Mouse (Mus musculus): ENCODE measurements around the gene Dnaic2. TPM values are rescaled to one million over a fixed set of nuclear protein-coding genes. Genes with fewer than 3 reads are reported as not detected.

The Dnaic2 gene
- total RNA-seq, 2 experiments from 2014 or later: 0.24 to 0.61 TPM

DNA sequence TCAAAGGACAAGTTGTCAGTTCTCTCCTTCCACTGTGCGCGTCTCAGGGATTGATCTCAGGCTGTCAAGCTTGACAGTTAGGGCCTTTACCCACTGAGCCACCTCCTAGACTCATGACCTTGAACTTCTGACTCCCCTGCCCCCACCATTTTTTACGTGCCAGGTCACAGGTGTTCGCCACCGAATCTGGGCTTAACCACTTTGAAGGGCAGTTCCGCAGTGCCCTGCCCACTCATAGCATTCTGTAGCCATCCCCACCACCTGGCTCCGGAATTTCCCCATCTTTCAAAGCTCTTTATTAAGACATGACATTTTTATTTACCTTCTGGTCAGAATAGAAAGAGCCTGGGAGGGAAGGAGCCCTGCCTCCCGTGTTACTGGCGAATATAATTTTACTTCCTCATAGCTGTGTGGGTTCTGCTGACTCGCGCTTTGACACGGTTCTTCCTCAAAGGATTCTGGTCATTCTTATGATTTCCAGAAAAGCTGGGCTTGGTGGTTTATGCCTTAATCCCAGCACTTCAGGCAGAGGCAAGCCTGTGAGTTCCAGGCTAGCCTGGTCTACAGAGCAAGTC, 20.4 kb downstream of the Dnaic2 start:
- DNase-seq: no peak

DNA sequence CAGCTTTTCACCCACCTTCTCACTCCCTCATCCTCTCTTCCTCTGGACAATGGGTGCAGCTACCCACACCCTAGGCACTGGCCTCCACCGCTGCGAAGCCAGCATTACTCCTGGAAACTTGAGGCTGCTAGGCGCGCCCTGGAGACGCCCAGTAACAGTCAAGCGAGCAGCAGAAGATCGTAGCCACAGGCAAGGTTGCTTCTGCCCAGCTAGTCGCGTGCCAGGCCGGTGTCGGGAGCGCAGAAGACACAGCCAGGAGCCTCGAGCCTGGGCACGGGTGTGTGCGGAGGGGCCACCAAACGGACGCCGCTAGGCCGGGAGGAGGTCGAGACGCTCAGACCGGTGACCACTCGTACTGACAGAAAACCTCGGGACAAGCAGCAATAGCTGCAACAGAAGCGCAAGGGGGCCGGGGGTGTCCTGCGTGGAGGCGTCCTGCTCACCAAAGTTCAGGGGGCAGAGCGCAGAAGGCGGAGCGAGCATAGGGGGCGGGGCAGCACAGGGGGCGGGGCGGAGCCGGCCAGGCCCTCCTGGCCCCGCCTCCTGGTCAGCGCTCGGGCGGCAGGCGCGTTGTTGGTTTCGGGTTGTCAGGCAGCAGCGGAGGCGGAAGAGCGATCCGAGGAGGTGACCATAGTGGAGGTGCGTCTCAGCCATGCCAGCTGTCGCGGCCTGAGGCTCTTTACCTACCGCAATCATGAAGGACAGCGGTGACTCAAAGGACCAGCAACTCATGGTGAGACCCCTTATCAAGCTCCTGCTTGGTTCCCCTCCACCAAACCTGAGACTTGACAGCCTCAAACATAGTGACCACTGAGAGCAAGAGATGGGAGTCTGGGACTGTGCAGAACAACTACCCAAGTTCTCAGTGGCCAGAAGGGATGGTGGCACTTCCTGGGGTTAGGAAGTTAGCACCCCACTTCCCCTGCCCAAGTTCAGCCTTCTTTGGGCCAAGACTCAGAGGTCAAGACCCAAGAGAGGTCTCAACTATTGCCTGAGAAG, 37.9 kb downstream of the Dnaic2 start, which contains the start of gene Kif19a:
TSS of gene Kif19a (plus strand) at position 569 of the 999 bp plus-strand sequence.
- DNase-seq: peak; percentile 66

DNA sequence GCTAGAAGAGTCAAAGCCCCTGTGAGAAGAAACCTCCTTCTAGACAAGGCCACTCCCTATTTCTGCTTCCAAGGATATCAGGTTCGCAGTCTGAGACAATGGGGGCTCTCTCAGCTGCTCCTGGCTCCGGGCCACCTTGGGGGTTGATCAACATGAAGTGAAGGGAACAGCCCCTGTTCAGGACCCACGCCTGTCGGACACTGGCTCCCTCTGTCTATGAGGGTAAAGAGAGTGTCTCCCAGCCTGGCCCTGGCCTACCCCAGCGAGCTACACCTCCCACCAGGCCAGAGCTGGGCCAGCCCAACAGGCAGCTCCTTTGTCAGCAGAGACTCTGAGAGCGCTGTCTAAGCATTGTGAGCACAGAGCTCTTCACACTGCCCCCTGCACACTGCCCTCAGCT, 42.7 kb downstream of the Dnaic2 start:
- no peak for DNase-seq

DNA sequence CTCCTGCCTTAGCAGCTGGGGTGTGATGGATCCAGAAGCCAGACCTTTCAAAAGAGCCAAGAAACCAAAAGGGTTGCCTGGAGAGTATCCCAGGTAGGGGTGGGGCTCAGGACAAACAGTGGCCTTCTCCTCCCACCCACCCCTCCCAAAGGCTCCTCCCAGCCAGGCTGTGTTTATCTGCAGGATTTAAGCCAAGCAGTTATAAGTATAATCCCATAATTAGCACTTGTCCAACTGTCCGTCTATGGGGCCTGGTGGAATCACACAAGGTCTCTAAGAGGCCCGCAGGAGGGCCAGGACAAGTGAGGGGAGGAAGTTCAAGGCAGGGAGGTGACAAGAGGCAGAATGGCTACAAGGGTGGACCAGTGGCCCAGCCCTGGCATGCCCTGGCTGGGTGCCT, 44.7 kb downstream of the Dnaic2 start:
- no peak for DNase-seq

DNA sequence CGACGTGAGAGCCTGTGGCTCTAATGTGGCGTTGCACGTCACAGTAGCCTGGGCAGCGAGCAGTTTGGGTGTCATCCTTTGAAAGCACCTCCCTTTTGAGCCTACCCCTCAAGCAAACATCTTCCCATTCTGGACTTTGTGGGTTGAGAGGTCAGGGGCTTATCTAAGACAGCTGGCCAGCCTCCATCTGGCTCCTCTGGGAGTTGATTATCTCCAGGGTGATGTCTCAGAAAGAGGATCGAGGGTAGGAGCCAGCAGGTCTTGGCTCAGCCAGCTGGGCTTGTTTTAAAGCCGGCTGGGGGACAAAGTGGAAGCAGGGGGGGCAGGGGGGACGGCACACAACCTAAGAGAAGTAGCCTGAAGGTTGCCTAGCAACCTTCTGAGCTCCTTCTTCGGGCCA, 52.9 kb downstream of the Dnaic2 start:
- DNase-seq: no peak

DNA sequence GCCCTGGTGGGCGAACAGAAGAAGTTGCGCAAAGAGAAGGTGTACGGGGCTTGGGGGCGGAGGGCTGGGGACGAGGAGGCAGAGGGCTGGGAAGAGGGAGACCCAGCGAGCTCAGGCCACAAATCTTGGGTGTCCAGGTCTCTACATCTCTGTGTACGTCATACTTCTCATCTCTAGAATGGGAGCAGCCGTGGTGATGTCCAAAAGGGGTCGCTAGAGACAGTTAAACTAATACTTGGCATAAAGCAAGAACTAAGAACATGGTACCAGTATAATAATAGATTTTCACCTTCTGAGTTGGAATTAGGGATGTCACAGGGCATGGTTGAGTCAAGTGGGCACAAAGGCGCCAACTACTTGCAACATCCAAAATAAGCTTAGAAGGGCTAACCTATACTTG, 58.7 kb downstream of the Dnaic2 start:
- DNase-seq: no peak

DNA sequence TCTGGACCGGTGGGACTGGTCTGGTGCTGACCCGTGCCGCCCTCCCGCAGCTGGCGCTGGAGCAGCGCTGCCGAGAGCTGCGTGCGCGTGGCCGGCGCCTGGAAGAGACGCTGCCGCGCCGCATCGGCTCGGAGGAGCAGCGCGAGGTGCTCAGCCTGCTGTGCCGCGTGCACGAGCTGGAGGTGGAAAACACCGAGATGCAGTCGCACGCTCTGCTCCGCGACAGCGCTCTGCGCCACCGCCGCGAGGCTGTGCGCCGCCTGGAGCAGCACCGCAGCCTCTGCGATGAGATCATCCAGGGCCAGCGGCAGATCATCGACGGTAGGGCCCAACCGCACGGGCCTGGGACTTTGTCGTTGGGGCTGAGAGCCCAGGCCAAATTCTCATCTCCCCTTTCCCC, 59.1 kb downstream of the Dnaic2 start:
- DNase-seq: no peak

DNA sequence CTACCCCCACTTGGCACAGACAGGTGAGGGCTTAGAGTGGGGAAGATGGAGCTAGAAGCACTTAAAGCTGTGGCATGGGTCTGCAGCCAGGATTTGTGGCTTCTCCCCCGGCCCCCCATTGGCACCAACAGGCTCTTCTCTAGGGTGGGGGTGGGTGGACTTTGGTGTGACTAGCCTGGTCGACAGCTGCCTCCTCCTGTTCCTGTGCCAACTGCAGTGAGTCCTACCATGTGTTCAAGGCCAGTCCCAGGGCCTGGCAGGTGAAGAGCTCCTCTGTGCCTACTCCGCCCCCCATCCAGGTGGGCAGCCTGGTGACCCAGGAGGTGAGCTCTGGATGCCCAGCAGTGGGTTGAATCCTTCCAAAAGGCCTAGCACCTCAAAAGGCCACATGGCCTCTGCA, 60.4 kb downstream of the Dnaic2 start:
- no peak for DNase-seq

DNA sequence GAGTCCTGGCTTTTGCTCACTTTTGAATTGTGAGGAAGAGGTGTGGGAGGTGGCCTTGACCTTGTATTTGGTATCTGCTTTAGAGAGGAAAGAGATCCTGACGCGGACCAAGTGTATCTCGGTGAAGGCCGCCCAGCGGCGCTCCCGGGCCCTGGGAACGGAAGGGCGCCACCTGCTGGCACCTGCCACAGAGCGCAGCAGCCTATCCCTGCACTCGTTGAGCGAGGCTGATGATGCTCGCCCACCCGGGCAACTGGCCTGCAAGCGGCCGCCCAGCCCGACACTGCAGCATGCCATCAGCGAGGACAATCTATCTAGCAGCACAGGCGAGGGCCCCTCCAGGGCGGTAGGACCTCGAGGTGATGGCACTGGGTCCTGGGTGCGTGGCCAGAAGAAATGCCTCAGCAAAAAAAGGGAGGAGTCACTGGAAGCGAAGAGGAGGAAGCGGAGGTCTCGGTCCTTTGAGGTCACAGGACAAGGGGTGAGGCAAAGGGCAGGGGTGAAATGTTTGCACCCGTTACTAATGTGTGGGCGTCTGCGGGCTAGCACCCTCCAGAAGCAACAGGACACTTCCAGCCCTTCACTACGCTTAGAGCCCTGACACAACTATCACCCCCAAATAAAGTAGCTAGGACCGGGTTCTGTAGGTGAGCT, 62.0 kb downstream of the Dnaic2 start:
- DNase-seq: peak; percentile 74

DNA sequence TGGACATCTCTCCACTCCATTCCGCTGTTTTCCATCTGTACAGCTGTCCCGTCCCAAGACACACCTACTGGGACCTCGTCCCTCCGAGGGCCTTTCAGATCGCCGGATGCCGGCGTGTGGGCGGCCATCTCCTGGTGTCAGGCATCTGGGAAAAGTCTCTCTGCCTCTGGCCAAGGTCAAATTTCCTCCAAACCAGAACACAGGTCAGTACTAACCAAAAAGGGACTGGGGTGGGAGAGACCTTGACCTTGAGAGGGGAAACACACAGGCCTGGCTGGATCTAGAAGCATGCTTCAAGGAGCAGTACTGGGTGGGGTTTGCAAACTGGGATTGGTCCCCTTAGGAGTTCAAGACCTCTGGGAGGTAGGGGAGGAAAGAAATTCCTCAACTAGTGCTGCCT, 62.5 kb downstream of the Dnaic2 start:
- no peak for DNase-seq

DNA sequence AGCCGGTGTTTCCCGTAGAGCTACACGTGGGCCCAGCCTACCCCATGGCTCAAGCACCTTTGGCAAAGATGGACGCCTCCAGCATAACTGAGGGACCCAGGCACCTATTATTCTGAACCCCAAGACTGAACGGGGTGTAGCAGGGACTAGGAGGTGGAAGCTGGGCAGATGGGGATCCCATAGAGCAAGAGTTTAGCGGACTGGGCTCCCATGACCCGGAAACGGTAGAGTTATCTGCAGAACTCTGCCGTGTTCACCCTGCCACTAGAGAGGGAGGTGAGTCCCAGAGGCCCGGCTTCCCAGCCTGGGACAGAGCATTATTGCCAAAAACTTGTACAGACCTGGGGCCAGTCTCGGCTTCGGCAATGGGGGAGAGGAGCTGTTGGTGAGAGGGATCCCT, 63.0 kb downstream of the Dnaic2 start:
- no peak for DNase-seq

DNA sequence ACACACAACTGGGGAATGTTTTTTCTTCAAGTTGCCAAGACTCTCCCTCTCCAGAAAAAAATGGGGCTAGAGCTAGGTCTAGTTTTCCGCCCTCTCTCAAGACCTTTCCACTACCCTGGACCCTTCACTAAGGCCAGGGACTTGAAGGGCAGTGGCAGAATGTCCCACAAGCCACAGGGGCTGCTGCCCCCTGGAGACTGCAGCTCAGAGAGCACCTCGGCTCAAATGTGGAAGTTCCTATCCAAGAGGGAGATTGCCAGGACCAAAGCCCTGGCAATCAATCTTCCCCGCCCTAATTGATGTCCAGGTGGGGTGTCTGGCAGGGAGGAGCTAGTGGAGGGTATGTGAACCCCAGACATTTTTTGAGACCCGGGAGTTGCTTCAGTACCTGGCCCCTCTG, 63.6 kb downstream of the Dnaic2 start:
- no peak for DNase-seq

DNA sequence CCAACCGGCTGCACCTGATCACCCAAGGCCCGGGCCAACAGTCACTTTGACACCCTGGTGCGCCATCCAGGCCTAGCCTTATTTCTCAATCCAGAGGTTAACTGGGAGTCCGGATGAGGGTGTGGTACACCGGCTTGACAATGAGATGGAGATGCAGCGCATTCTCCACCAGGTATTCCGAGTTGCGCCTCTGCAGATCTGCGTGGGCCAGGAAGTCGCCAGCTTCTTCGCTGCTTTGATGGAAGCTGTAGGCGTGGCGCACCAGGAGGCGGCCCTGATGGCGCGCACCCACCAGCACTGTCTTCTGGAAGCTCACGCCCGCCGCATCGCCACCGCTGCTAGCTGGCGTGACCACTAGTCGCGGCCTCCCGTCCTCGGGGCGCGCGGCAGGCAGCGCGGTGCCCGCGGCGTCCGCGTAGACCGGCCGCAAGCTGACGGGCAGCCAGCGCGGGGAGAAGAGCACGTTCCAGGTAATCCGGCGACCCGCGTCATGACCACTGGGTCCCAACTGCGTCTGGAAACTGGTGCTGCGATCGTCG, 64.2 kb downstream of the Dnaic2 start:
- no peak for DNase-seq

DNA sequence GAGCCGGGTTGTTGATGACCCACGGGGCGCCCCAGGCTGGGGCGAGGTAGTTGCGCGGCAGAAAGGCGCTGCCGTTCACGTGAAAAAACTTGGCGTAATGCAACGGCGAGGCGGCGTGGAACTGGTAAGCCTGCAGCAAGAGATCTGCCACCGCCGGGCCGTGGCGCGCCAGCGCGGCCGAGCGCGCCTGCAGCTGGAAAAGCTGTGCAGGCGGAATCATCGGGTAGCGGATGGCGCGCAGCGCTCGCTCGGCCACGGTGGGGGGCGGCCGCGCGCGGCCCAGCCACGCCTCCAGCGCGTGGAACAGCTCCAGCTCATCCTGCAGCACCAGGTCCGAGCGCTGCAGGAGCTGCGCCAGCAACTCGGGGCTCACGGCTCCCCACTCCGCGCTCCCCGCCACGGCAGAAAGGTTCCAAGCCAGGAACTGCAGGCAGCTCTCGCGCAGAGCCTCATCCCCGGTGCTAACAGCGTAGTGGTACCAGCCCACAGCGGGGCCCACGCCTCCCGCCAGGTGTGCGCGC, 64.7 kb downstream of the Dnaic2 start:
- DNase-seq: no peak

DNA sequence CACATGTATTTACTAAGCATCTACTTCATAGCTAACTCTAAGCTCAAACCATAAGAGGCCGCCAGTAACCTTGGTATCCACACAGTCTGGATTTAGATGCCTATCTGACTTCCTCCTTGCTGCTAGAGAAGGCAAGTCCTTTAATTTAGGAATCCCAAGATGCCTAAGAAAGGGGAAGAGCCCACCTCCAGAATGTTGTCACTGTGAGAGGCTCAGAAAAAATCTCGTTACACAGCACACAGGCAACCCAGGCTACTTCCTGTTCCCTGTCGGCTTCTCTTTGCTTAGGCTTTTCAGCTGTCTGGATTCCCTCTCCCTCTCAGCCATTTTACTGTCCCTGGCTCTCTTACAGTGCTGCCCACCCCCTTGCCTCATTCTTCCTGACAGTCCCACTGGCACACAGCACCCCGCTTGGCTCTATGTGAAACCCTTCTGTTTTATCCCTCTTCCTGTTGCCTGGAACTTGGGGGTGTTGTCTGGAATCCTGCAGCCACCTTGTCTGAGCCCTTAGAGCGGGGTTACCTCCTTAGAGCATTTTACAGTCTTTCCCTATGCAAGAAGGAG, 65.8 kb downstream of the Dnaic2 start:
- DNase-seq: no peak

DNA sequence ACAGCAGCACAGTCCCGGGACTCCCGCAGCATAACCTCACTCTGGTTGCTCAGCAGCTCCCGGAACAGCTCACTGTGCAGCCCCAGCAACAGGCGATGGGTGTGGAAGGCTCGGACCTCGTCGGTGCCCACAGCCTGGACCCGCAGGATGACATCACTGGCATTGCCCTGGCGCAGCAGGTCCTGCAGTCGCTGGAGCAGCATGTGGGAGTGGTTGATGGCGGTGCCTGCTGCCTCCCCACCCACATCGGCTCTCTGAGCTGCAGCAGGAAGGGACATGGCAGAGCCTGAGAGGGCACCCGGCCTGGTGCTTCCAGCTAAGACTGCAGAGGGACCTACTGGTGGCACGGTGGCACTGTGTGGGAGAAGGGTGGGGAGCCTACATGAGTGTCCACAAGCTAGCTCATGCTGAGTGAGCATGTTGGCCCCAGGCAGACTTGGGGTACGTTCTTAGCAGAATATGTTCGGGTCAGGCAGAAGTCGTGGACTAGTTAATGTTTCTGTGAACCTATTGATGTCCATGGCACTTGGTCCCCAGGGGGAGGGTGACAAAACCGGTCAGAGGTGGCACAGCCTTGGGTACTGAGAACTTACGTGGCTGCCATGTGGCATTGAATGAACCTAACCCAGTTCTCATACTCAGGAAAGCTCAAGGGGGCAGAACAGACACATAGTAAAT, 66.8 kb downstream of the Dnaic2 start:
- DNase-seq: no peak

DNA sequence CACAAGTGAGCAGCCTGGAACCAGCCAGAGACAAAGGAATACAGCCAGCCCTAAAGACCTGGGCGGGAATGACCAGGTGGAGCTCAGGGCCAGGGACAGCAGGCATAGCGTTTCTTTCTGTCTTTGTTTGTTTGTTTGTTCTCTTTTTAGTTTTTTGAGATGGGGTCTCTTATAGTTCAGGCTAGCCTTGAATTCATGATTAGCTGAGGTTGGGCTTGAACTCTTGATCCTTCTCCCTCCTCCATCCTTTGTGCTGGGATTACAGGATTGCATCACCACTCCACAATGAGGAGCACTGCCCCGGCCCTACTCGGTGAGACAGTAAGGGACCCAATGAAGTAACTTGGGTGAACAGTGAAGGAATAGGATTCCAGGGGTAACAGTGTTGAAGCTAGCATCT, 67.5 kb downstream of the Dnaic2 start:
- DNase-seq: no peak

DNA sequence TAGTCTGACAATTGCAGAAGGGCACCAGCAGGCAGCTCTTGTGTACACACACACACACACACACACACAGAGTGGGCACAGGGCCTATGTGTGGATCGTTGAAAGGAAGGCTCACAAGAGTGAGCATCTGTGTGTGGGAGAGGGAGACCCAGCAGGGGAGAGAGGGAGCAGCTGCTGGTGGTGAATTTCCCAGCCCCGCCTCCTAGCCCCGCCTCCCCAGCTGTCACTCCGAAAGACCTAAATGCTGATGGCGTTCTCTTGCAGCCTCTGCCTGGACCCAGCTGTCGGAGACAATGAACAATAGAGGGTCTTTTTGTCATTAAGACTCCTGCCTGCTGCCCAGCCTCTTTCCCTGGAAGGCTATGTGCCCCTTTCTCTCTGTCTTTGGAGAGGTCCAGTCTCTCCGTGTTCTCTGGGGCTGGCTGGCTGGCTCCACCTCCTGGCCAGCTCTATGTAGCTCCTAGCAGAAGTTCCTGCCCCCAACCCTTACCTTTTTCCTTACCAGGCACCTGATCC, 68.1 kb downstream of the Dnaic2 start:
- DNase-seq: peak; percentile 50

DNA sequence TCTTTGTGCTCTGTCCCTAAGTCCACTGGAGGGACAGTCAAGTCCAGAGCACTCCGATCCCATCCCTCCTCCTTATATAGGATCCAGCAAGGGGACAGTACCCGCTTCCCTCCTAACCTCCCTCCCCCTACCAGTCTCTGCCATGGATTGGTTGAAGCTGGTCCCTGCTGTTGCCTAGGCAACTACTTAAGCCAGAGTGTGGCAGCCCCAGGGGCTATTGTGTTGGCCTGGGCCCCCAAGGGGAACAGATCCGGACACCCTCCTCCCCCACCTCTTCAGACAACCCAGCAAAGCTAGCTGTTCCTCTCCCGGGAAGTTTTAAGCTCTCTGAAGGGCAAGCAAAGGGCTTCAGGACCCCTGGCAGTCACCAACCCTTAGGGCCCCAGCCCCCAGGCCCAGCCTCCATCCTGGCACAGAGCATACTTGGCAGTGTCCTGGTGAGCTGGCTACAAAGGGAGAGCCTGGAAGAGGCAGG, 68.7 kb downstream of the Dnaic2 start, which contains the start of gene Btbd17:
TSS of gene Btbd17 (minus strand) at position 98 of the 475 bp plus-strand sequence.
- DNase-seq: no peak

DNA sequence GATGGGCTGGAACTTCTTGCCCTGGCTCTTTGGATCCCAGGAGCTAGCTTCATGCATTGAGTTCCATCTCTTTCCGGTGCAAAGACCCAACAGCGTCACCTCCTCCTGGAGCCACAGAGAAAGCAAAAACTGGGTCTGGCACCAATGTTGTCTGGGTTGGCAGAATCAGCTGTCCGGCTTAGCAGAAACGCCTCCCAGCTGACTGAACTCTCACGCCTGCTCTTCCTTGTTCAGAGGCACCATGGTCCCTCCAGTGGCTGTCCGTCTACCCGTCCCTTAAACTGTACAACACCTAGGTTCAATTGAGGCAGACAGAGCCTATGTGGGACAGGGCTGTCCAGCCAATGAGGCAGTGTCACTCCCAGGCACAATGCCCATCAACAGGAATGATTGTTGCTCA, 70.0 kb downstream of the Dnaic2 start:
- no peak for DNase-seq

DNA sequence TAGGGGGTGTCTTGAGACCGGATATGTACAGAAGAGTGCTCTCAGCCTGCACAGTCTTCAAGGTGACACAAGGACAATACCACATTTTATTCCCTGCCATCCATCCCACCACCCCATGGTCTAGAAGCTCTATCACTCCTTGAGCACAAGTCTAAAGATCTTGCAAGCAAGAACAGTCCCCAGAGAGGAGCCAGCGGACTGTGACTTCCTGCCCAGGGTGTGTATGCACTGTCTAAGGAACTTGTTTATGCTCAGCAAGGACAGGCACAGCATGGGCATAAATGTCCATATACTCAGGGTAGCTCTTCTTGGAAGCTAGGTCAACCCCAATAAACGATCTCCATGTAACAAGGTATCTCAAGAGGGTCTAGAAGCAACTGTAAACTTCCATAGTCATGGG, 70.8 kb downstream of the Dnaic2 start:
- no peak for DNase-seq

All from gastrocnemius, postnatal 25 days (tissue).